Mouse (Mus musculus) liver, postnatal 0 days (tissue): ENCODE measurements around the gene Ctss.

Experiments used
- CTCF ChIP-seq: sonication (generic); IDR thresholded peaks from 2 replicates; pipeline ENCODE4 v1.5.1; 2016; ENCODE audit warnings: antibody characterized with exemption, low read depth
- EP300 ChIP-seq: IDR thresholded peaks from 2 replicates; pipeline ENCODE4 v1.6.1; 2016; ENCODE audit warnings: antibody characterized with exemption, low read depth, mild to moderate bottlenecking

DNA sequence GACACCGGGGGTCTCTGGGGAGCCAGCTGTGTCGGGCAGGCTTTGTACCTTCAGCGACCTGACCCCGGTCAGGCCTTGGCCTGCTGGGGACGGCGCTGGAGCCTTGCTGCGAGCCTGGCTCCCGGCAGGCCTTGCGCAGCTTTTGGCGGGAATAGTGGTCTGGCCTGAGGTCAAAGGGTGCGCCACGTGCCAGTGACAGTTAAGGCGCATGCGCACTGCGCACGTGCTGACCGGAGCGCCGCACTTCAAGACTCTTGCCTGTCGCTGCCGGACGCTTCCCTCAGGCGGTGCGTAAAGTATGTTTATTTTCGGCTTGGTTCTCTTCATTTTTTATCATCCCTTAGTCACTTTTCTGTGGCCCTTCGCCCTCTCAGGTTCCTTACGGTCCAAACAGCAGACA, 32.9 kb downstream of the Ctss start, which contains the start of gene Hormad1:
- TF ChIP-seq CTCF, result no peak
- TF ChIP-seq EP300, result no peak
